Mouse (Mus musculus) brain, embryonic 14.5 days (tissue): ENCODE data around the gene Dppa4.

Source experiments
- CTCF ChIP-seq: fragments of 200-500 bp; IDR thresholded peaks from 2 replicates; pipeline ENCODE4 v1.5.1; 2012; ENCODE audit warnings: inconsistent platforms, mild to moderate bottlenecking, moderate library complexity, borderline replicate concordance; ENCODE audit not compliant: insufficient read depth, insufficient read length; ENCODE audit errors: extremely low read depth
- POLR2A ChIP-seq: fragments of 200-500 bp; IDR thresholded peaks from 2 replicates; pipeline ENCODE4 v1.6.1; 2012; ENCODE audit warnings: mild to moderate bottlenecking, inconsistent platforms, borderline replicate concordance; ENCODE audit not compliant: poor library complexity, insufficient read depth, insufficient read length, severe bottlenecking; ENCODE audit errors: extremely low read depth

GRCm38 (mm10) chr16:48335326-48335725 is 51.8 kb downstream of the Dppa4 start:
- no peak for TF ChIP-seq CTCF
- no peak for TF ChIP-seq POLR2A
